14 mouse cellular contexts compared by ENCODE assay signal in genomic region chr2:59583961-59584360, GRCm38 (mm10).
"Had no signal": no experiment of that assay in that cellular context is flagged by ENCODE, and none has a peak within 500 bp of the region (broad histone marks: within the 10 kb centered on the region; RNA-seq: fewer than 3 reads in every experiment).

No protein-coding gene starts in this region.

- H3K27ac ChIP-seq: intestine, embryonic 15.5 days; limb, embryonic 10.5 days; macrophage; midbrain, embryonic 15.5 days; neural tube, embryonic 12.5 days; stomach, postnatal 0 days had no signal

- DNase-seq: kidney, adult 18-20 months; kidney, postnatal 10 days; kidney, postnatal 4 days; lung, embryonic 14.5 days; lung, postnatal 14 days; right cerebral cortex, postnatal 14 days; thymus, postnatal 4 days had no signal

- H3K4me1 ChIP-seq: intestine, embryonic 15.5 days; megakaryocyte, embryonic 14.5 days; midbrain, embryonic 15.5 days; neural tube, embryonic 12.5 days had no signal

- H3K4me3 ChIP-seq: intestine, embryonic 15.5 days; limb, embryonic 10.5 days; megakaryocyte, embryonic 14.5 days; midbrain, embryonic 15.5 days; neural tube, embryonic 12.5 days had no signal
